Mouse (Mus musculus) midbrain, embryonic 15.5 days (tissue): ENCODE results near the gene Treml2. TPM values are rescaled to one million over a fixed set of nuclear protein-coding genes. Genes with fewer than 3 reads are reported as not detected.
"Not testable (repeated sequence)": the region's sequence is repeated elsewhere in the genome, so short reads cannot be mapped to it uniquely, and the experiment has no call there.

Experiments
- ATAC-seq: fragments of 200-750 bp; cut with Nextera tagmentation; replicated peaks from 2 replicates; pipeline ENCODE4 v1.8.0; 2017; ENCODE audit warnings: moderate TSS enrichment
- H3K27ac ChIP-seq: fragments of 300-500 bp; sonication (generic); 2 replicates; pipeline ENCODE4 v1.5.1; 2015; ENCODE audit warnings: mild to moderate bottlenecking, inconsistent platforms
- H3K27me3 ChIP-seq: fragments of 300-500 bp; sonication (generic); replicated peaks from 2 replicates; pipeline ENCODE4 v1.6.1; 2015; ENCODE audit warnings: inconsistent platforms
- H3K36me3 ChIP-seq: fragments of 300-500 bp; sonication (generic); replicated peaks from 2 replicates; pipeline ENCODE4 v1.6.1; 2015; ENCODE audit warnings: inconsistent platforms
- H3K4me1 ChIP-seq: fragments of 300-500 bp; sonication (generic); 2 replicates; pipeline ENCODE4 v1.6.1; 2015; ENCODE audit warnings: inconsistent platforms
- H3K4me2 ChIP-seq: fragments of 300-500 bp; sonication (generic); 2 replicates; pipeline ENCODE4 v1.6.1; 2015; ENCODE audit warnings: inconsistent platforms, mild to moderate bottlenecking, moderate library complexity
- H3K4me3 ChIP-seq: fragments of 300-500 bp; sonication (generic); 2 replicates; pipeline ENCODE4 v1.5.1; 2015; ENCODE audit warnings: mild to moderate bottlenecking, inconsistent platforms
- H3K9ac ChIP-seq: fragments of 300-500 bp; sonication (generic); 2 replicates; pipeline ENCODE4 v1.6.1; 2015; ENCODE audit warnings: mild to moderate bottlenecking, inconsistent platforms
- H3K9me3 ChIP-seq: fragments of 300-500 bp; sonication (generic); 2 replicates; pipeline ENCODE4 v1.6.1; 2016; ENCODE audit warnings: inconsistent platforms
- WGBS: fragments of 180-500 bp; shearing (Covaris S2); methylation state at CpG from one replicate; pipeline ENCODE4 v1.1.7; 2015; ENCODE audit warnings: mixed read lengths; 5-methylcytosine and 5-hydroxymethylcytosine counted together
- polyA plus RNA-seq: library from polyadenylated mRNA; unstranded; fragments of >200 nt; fragmentation: Nextera tagmentation; extraction: Ambion mirVana; gene quantifications from 2 replicates; pipeline ENCODE4 v1.2.1, GENCODE M21; 2015

Treml2 gene
- polyA plus RNA-seq, 1 experiment from 2014 or later: not detected

DNA sequence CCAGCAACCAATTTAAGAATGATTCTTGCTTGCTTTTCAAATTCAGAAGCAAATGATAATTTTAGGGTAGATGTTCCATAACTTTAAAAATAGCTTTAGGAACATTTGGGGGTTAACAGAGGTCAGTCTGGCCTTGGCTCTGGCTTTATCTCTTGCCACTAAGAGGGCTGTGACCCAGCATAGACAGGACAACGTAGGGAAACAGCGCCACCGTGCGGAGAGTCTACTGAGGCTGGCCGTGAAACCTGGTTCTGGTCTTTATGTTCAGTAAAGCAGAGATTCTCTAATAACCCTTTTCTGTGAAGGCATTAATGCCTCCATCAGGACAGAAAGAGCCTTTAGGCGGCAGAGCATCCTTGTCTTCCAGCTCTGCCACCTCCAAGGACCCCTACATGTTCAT lies 37.6 kb downstream of the Treml2 start:
- Histone ChIP-seq H3K4me2 (no peak overlapping the region), H3K36me3 (no peaks in the 10 kb centered on the region), H3K27ac (no peak overlapping the region), H3K9me3 (no peaks in the 10 kb centered on the region), H3K9ac (no peak overlapping the region), H3K4me1 (no peaks in the 10 kb centered on the region), H3K27me3 (no peaks in the 10 kb centered on the region), H3K4me3 (no peak overlapping the region)
- ATAC-seq: no peak
- 3% methylated on average over 6 of the region's 6 CpGs for WGBS

DNA sequence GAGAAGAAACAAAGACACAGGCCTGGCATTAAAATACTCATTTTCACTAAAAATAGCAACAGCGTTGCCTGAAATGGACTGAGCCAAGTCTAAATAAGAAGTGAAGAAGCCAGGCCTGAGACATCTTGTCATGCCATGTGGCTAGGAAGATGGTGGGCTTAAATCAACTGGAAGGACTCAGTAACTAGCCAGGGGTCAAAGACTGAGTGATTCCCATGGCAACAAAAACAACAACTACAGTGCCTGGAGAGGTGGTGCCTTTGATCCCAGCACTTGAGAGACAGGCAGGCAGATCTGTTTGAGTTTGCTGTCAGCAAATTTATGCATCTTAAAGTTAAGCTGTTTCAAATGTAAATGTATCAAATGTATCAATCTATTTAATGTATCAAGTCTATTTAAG lies 41.0 kb downstream of the Treml2 start:
- ATAC-seq: no peak
- no peaks in the 10 kb centered on the region for H3K27me3 ChIP-seq
- WGBS: 83% methylated on average over 1 of the region's 1 CpGs
- H3K27ac ChIP-seq: no peak overlapping the region
- H3K9me3 ChIP-seq: no peaks in the 10 kb centered on the region
- H3K9ac ChIP-seq: no peak overlapping the region
- no peaks in the 10 kb centered on the region for H3K4me1 ChIP-seq
- no peak overlapping the region for H3K4me3 ChIP-seq
- no peaks in the 10 kb centered on the region for H3K36me3 ChIP-seq
- H3K4me2 ChIP-seq: no peak overlapping the region

- no peak overlapping the region for H3K9ac ChIP-seq
- WGBS: 75% methylated on average over 3 of the region's 3 CpGs
- H3K27me3 ChIP-seq: no peaks in the 10 kb centered on the region
- no peaks in the 10 kb centered on the region for H3K9me3 ChIP-seq
- H3K4me1 ChIP-seq: no peaks in the 10 kb centered on the region
- H3K4me2 ChIP-seq: no peak overlapping the region
- no peaks in the 10 kb centered on the region for H3K36me3 ChIP-seq
- no peak for ATAC-seq
- H3K4me3 ChIP-seq: no peak overlapping the region
- no peak overlapping the region for H3K27ac ChIP-seq
These were observed 42.6 kb downstream of the Treml2 start for GRCm38 (mm10) chr17:48341947-48342346.

DNA sequence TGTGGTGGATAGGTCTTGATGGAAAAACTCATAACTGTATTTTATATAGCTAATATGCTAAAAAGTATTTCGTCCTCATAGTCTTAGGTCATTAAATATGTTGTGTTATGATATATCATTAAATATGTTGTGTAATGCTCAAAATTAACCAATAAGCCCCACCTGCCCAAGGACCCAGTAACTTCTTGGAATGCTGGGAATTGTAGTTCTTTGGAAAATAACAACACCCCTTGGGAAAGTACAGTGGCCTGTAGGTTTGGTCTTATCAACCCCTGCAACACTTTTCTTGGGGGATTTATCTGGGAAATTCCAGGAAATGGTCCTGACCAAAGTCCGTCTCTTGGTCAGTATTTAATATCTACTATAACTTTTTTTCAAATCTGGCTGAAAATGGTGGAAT lies 43.8 kb downstream of the Treml2 start:
- 91% methylated on average over 2 of the region's 2 CpGs for WGBS
- Histone ChIP-seq H3K27ac (no peak overlapping the region), H3K27me3 (no peaks in the 10 kb centered on the region), H3K9me3 (no peaks in the 10 kb centered on the region), H3K36me3 (no peaks in the 10 kb centered on the region), H3K4me3 (no peak overlapping the region), H3K9ac (no peak overlapping the region), H3K4me2 (no peak overlapping the region), H3K4me1 (no peaks in the 10 kb centered on the region)
- no peak for ATAC-seq

DNA sequence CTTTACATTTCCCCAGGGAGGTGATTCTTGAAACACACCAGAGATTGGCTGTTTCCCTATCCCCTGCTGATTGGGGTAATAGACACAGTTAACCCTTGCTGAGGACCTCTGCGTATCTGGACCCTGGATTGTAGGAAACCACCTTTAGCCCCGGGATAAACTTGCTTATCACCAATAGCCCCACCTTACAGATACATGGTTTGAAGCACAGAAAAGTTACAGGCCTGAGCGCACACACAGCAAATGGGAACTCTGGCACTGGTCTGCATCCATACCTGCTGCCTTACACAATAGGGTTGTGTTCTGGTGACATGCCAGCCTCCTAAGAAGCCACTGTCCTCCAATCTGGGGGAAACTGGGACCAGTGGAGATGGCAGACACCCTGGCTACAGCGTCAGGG lies 46.5 kb downstream of the Treml2 start:
- WGBS: 82% methylated on average over 4 of the region's 4 CpGs
- H3K36me3 ChIP-seq: no peaks in the 10 kb centered on the region
- H3K9ac ChIP-seq: no peak overlapping the region
- no peak overlapping the region for H3K4me3 ChIP-seq
- H3K4me2 ChIP-seq: no peak overlapping the region
- no peak for ATAC-seq
- no peaks in the 10 kb centered on the region for H3K9me3 ChIP-seq
- no peak overlapping the region for H3K27ac ChIP-seq
- H3K4me1 ChIP-seq: no peaks in the 10 kb centered on the region
- H3K27me3 ChIP-seq: no peaks in the 10 kb centered on the region

GRCm38 (mm10) chr17:48346231-48346630 lies 46.9 kb downstream of the Treml2 start, which contains the start of gene Trem2:
Gene Trem2 (plus strand): TSS chr17:48346401.
- Histone ChIP-seq H3K9ac (no peak within 1 kb of the TSS), H3K27me3 (no peaks in the 10 kb centered on the region), H3K36me3 (no peaks in the 10 kb centered on the region), H3K4me3 (no peak within 1 kb of the TSS), H3K9me3 (no peaks in the 10 kb centered on the region), H3K27ac (no peak within 1 kb of the TSS), H3K4me1 (no peaks in the 10 kb centered on the region), H3K4me2 (no peak within 1 kb of the TSS)
- ATAC-seq: no peak
- WGBS: 79% methylated on average over 5 of the region's 5 CpGs

- no peak overlapping the region for H3K9ac ChIP-seq
- no peak for ATAC-seq
- no peak overlapping the region for H3K4me2 ChIP-seq
- H3K4me3 ChIP-seq: no peak overlapping the region
- no peak overlapping the region for H3K27ac ChIP-seq
- H3K9me3 ChIP-seq: no peaks in the 10 kb centered on the region
- H3K27me3 ChIP-seq: no peaks in the 10 kb centered on the region
- H3K36me3 ChIP-seq: no peaks in the 10 kb centered on the region
- 72% methylated on average over 4 of the region's 4 CpGs for WGBS
- H3K4me1 ChIP-seq: no peaks in the 10 kb centered on the region
These were observed 47.5 kb downstream of the Treml2 start for GRCm38 (mm10) chr17:48346834-48347233.

GRCm38 (mm10) chr17:48347287-48347686 lies 48.0 kb downstream of the Treml2 start:
- no peaks in the 10 kb centered on the region for H3K27me3 ChIP-seq
- no peak overlapping the region for H3K27ac ChIP-seq
- H3K4me1 ChIP-seq: no peaks in the 10 kb centered on the region
- WGBS: 82% methylated on average over 2 of the region's 2 CpGs
- no peaks in the 10 kb centered on the region for H3K9me3 ChIP-seq
- no peak overlapping the region for H3K9ac ChIP-seq
- no peak for ATAC-seq
- no peak overlapping the region for H3K4me2 ChIP-seq
- H3K4me3 ChIP-seq: no peak overlapping the region
- no peaks in the 10 kb centered on the region for H3K36me3 ChIP-seq

GRCm38 (mm10) chr17:48350681-48351193 lies 51.4 kb downstream of the Treml2 start:
- no peak overlapping the region for H3K4me2 ChIP-seq
- WGBS: 77% methylated on average over 5 of the region's 5 CpGs
- H3K27me3 ChIP-seq: no peaks in the 10 kb centered on the region
- H3K4me3 ChIP-seq: no peak overlapping the region
- no peaks in the 10 kb centered on the region for H3K36me3 ChIP-seq
- H3K27ac ChIP-seq: no peak overlapping the region
- no peak for ATAC-seq
- no peaks in the 10 kb centered on the region for H3K4me1 ChIP-seq
- no peak overlapping the region for H3K9ac ChIP-seq
- H3K9me3 ChIP-seq: no peaks in the 10 kb centered on the region

DNA sequence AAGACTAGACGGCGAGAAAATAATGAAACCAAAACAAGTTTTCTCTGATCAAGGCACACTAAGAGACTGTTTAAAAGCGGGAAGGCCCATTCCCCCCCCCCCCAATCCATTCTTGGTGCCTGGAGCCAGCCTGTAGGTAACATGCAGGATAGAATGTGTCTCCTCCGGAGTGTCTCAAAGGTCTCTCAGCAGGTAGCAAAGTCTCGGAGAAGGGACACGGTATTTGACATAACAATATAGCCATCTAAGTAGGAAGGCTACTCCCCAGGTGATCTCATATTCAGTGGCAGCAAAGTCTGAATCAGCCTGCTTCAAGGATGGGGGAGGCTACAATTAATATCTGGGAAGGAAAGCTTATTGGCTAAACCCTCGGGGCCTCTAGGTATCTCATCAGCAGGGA lies 53.7 kb downstream of the Treml2 start:
- H3K4me2 ChIP-seq, H3K27me3 ChIP-seq: not testable (repeated sequence)
- WGBS: 66% methylated on average over 7 of the region's 7 CpGs

GRCm38 (mm10) chr17:48355822-48356221 lies 56.5 kb downstream of the Treml2 start:
- Histone ChIP-seq H3K4me3 (no peak overlapping the region), H3K4me2 (no peak overlapping the region), H3K36me3 (no peaks in the 10 kb centered on the region), H3K4me1 (no peaks in the 10 kb centered on the region), H3K9ac (no peak overlapping the region), H3K27ac (no peak overlapping the region), H3K27me3 (no peaks in the 10 kb centered on the region), H3K9me3 (no peaks in the 10 kb centered on the region)
- ATAC-seq: no peak
- WGBS: 94% methylated on average over 3 of the region's 3 CpGs

More for the DNA sequence above, 53.7 kb downstream of the Treml2 start:
- not testable (repeated sequence) for H3K9me3 ChIP-seq, H3K9ac ChIP-seq, H3K36me3 ChIP-seq, H3K27ac ChIP-seq, H3K4me3 ChIP-seq, H3K4me1 ChIP-seq, ATAC-seq

DNA sequence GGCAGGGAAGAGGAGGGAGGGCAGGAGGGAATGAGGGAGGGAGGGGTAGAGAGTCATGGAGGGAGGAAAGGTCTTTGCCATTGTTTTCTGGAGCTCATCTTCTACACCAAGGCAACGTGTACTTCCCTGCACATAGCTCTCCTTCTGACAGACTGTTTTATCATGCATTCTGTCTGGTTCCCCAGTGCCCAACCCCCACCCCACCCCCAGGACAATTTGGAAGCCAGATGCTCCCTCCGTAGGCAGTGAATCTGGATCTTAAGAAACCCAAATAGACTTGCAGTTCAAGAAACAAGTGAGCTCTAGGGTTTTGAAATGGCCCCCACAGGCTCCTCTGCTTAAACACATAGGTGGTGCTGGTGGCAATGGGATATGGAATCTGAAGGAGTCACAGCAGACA lies 58.6 kb downstream of the Treml2 start:
- no peak for ATAC-seq
- H3K36me3 ChIP-seq: no peaks in the 10 kb centered on the region

GRCm38 (mm10) chr17:48359616-48360015 lies 60.3 kb downstream of the Treml2 start, which contains the start of gene Treml1:
Gene Treml1 (plus strand): TSS chr17:48359916.
- H3K27ac ChIP-seq: no peak within 1 kb of the TSS
- H3K9ac ChIP-seq: no peak within 1 kb of the TSS
- H3K36me3 ChIP-seq: no peaks in the 10 kb centered on the region
- H3K27me3 ChIP-seq: no peaks in the 10 kb centered on the region
- H3K9me3 ChIP-seq: no peaks in the 10 kb centered on the region
- no peaks in the 10 kb centered on the region for H3K4me1 ChIP-seq
- no peak within 1 kb of the TSS for H3K4me3 ChIP-seq
- H3K4me2 ChIP-seq: no peak within 1 kb of the TSS
- ATAC-seq: no peak
- WGBS: 90% methylated on average over 7 of the region's 7 CpGs

More for the DNA sequence above, 58.6 kb downstream of the Treml2 start:
- Histone ChIP-seq H3K4me2 (no peak overlapping the region), H3K27me3 (no peaks in the 10 kb centered on the region), H3K27ac (no peak overlapping the region), H3K9me3 (no peaks in the 10 kb centered on the region), H3K4me1 (no peaks in the 10 kb centered on the region), H3K4me3 (no peak overlapping the region), H3K9ac (no peak overlapping the region)
- 55% methylated on average over 2 of the region's 2 CpGs for WGBS
